Mouse (Mus musculus) induced T-regulatory cell, adult 2 months (primary cell): ENCODE results near the gene Gm45799.

ENCODE experiments used
- DNase-seq: peaks from one replicate; pipeline ENCODE4 v3.0.0-alpha.2; 2012; ENCODE audit warnings: low read depth

Gm45799 gene

DNA sequence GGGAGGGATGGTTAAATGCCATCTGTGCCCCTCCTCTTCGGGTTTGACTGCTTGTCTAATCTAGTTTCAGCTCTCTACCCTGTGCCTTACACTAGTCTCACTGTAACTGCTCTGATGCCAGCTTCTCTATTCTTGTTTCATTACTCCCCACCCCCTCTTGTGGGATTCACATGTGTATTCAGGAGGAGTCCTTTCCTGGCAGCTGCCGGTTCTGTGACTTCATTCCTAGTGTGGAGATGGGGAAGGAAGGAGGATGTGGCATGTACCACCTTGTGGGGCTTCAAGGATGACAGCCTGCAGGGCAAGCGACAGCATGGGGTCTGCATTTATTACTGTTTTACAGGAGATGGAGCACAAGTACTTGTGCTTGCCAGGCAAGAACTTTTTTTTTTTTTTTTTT is 1.6 kb downstream of the Gm45799 start:
- peak; percentile 23 for DNase-seq

DNA sequence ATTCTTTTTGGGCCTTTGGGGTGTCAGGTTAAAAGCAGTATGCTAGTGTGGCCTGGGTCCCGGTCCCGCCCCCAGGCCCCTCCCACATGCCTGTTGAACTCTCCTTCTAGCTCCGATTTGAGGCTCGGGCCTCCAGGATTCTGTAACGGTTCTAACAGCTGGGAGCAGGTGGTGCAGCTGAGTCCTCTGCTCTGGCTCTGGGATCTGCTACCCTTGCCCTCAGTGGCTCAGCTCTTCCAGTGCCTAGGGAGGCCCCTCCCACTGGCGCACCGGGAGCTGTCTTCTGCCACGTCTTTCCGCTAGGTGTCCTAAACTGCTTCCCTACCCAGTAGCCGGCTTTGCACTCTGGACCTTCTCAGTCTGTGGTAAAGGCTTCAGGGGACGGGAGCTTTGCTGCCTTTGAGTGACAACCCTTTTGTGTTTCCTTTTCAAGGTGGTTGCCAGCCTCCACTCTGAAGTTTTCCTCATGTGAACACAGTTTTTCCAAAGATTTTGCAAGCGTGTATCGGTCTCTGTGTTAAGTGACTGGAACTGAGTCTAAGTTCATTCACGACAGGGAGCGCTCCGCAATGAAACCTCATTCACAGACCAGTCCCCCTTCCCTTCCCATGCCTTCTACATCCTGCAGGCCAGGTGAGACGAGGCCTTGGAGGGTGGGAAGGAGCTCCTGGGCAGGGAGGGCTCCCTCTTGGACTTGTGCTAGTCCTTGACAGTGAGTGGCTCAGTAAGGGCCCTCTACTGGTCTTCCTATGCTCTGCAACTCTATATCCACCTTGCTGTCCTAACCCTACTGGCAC is 10.5 kb downstream of the Gm45799 start, which contains the start of gene Dnhd1:
Gene Dnhd1, plus strand, starts transcription at position 189 of the 797 bp plus-strand sequence.
- peak; percentile 84 for DNase-seq

DNA sequence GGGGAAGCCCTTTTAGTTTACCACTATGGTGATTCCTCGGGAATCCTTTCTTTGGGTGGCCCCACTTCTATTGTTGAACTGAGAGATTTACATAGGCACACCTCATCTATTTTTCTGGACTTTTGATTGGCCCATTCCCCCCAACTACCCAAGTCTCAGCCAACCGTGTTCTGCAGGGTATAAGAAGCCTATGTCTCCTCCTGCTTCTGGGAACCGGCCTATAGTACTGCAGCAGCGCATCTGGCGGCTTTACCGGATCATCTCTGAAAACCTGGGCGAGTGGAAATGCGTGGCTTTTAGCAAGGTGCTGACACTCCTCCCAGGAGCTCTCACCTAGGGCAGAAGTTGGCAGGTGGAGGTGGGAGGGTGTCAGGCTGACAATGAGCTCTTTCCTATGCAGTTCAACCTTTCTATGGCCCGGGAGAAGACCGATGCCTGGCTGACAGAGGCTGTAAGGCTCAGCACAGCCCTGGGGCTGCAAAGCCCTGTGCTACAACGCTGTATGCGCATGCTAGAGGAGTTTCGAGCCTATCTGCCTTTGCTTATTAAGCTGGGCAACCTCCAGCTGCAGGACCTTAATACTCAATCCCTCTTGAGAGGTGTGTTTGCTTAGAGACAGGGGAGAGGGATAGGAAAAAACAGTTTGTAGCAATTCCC is 45.3 kb downstream of the Gm45799 start:
- DNase-seq: no peak

DNA sequence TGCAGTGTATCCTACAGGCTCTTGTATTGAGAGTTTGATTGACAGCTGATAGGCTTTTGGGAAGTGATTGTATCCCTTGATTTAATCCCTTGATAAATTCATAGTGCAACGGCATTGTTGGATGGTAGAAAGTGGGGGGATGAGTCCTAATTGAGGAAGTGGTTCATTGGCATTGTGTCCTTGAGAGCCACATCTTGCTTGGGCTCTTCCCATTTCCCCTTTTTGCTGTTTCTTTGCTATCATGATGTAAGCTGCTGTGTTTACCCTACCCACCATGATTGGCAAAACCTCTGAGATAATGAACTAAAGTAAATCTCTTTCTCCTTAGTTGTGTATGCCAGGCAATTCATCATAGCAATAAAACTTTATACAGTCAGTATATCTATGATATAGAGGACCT is 50.5 kb downstream of the Gm45799 start:
- DNase-seq: no peak

DNA sequence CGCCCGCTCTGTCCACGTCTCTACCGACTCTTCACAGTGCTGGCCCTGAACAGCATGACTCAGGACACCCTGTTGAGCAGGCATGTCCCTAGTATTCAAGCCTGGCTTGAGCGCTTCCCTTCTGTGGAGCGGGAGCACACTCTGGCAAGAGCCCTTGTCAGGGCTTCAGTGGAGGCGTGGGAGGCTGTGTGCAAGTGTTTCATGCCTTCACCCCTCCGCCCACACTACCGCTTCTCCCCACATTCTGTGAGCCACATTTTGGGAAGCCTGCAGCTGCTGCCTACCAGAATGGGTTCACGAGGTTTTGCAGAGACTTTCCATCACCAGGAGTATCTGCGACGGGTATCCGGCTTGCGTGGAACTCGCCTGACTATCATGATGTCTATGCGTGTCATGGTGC is 62.8 kb downstream of the Gm45799 start:
- DNase-seq: no peak

DNA sequence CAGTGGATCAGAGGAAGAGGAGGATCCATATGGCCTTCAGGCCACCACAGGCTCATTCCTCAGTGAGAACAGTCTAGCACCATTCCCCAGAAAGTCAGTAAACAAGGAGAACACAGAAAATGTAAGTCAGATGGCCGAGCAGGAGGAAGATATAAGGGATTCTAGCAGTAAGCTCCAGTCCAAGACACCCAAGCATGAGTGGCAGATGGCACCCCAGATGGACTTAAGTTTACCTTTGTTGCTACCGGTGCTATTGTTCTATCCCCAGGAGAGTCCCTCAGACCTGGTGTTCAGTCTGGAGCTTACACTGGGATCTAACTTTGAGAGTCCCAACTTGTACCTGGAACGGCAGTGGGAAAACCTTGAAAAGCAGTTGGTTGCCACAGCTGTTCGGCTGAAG is 63.5 kb downstream of the Gm45799 start:
- DNase-seq: no peak

DNA sequence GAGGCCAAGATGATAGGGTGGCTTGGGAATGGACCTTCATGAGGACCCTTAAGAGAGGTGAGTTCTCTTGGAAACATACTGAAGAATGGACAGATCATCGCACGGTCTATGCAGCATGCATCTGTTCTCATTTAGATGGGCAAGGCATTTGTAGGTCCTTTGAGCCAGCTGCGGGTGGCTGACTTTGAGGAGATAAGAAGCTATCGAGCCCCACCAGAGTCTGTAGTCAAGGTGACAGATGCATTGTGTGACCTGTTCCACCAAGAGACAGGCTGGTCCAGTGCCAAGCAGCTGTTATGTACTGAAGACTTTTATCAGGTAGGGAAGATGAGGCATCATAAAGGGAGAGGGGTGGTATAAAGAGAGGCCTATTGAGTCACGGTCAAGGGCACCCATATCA is 68.4 kb downstream of the Gm45799 start:
- DNase-seq: no peak

DNA sequence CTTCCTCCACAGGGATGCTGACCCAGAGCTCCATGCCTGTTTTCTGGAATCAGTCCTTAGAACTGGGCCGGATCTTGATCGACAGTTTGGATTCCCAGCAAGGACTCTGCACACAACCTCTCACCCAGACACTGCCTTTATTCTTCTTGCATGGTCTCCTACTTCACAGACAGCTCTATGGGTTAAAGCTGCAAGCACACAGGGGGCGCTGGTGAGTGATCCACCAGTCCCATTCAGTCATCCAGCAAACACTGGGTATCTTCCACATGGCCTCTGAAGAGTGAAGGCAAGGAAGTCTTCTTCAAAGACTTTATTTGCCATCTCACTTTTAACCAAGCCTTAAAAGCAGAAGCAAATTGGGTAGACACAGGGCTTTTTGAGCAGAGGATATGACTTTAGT is 75.0 kb downstream of the Gm45799 start:
- peak; percentile 16 for DNase-seq

DNA sequence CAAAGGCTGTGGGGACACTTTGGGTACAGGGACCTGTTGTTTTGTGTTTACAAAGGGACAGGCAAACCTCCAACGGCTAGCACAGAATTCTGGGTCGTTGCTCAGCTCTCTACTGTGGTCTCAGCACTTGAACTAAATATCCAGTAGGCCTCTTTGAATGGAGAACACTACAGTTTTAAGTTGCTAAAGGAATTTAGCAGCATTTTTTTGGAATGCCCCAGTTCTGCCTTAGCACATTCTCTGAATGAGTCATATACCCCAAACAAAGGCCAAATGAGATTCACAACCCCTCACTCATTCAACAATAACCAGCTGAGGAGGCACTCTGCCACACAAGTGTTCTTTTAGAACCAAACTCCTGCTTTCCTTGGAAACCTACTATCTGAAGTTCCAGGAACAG is 81.6 kb downstream of the Gm45799 start:
- no peak for DNase-seq

DNA sequence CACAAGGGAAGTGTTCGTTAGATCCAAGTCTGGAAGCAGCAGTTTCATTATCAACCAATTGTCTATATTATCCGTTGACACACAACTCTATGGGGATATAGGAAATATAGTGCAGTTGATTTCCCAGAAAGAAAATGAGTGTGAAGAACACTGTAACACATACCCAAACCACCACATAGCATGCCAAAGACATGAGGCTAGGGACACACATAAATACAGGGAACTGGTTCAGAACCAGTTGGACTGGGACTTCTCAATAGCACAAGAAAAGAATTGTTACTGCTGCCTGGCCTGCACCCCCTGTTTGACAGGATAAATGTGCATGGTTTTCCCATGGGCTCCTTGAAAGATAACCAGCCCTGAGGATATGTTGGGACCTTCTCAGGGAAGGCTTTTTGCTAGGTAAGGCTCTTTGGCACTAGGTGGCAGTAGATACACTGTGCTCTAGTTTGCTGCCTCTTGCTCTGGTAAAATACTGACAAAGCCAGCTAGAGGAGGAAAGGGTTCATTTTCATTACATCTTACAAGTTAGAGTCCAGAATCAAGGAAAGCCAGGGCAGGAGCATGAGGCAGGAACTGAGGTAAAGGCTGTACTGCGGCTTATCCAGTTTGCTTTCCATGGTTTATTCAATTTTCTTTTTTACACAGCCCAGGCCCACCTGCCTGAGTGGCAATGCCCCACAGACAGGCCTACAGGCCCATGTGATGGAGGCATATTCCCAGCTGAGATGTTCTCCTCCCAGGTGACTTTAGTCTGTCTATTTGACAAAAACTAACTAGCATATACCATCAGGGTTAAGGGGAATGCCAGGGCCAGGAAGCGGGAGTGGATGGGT is 86.0 kb downstream of the Gm45799 start:
- DNase-seq: peak; percentile 78

DNA sequence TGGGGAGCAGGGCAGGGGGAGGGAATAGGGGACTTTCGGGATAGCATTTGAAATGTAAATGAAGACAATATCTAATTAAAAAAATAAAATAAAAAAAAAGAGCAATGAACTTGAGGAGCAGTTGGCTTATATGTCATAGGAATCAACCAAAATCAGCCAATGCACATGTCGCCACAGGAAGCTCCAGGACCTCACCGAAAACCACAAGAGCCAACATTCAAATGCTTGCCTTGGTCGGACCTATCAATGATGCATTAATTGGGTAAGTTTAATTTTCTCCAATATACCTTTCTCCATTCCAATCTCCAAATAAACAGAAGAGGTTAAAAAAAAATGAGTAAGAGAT is 86.6 kb downstream of the Gm45799 start:
- DNase-seq: no peak

DNA sequence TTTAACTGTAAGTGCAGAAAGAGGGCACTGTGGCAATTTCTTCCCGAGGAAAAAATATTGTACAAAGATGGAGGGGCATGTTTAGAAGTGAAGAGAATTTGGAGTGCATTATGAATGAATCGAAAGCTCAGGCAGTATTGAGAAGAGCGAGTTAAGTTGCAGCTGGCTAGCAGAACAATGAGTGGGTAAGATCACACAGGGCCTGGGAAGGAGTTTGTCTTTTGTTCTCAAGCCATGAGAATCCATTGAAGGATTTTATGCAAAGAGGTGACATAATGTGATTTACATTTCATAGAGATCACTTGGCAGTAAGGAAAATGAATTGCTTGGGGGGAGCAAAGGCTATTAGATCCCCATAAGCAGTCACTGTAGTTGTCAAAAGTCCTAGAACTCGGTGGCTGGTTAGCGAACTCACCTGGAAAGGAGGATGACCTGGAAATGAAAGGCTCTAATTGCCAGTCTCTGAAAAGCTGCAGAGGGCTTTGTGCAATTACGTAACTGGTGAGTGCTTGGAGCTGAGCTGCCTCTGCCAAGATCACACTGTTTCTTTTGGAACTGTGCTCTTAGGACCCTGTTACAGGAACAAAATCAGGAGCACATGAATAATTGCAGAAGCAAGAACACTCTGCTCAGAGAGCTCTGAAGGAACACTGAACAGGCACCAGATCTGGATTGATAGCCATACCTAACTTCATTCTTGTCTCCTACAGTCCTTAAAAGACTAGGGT is 88.5 kb downstream of the Gm45799 start:
- DNase-seq: no peak

DNA sequence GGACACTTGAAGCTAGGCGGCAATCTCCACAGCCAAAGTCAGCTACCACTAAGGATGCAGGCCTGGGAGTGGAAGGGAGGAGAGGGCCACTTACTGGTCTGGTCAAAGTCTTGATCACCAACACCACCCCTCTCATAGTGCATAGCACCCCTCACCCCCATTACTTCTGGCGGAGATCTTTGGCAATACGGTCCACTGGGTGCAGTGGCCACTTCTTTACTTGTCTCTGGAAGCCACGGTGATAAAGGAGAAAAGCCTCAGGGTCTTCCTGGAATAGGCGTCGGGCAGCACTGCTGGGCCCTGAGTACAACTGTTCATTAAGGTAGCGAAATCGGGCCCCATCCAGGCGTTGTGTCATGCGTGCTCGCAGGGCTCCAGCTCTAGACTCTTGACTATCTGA is 93.5 kb downstream of the Gm45799 start:
- DNase-seq: no peak
